ENCODE assay signal across 8 mouse cellular contexts in the genomic region with DNA sequence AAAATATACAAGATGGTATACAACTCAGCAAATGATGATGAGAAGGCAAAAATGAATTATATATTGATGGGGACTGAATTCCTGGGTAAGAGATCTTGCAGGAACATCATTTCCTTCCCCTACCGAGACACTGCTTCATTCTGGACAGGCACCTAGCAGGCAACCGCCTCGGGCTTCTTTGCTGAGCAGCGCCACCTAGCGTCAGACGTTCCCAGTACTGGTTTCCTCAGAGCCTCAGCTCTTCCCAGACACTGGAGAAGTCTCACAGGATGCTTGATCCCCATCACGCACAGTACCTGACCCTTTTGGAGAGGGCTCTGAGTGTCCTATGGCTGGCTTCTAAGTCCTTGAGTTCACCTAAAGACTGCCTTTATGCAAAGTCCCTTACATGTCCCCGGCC.
DNase-seq lines count a peak whose midpoint lies in the region; ATAC-seq and TF ChIP-seq lines count a peak whose summit lies in the region.

No protein-coding gene starts in this region.

- no peak overlapping the region for H3K27ac ChIP-seq in heart, embryonic 12.5 days (ENCODE audit: poor library complexity, severe bottlenecking)
- H3K27ac ChIP-seq in embryonic facial prominence, embryonic 10.5 days (replicated peaks): no peak overlapping the region
- H3K27ac ChIP-seq in kidney, embryonic 15.5 days: no peak overlapping the region
- H3K27ac ChIP-seq in limb, embryonic 14.5 days (replicated peaks; ENCODE audit: low read depth, low read length): no peak overlapping the region

- no peaks in the 10 kb centered on the region for H3K9me3 ChIP-seq in heart, embryonic 12.5 days (replicated peaks)
- H3K9me3 ChIP-seq in embryonic facial prominence, embryonic 10.5 days: no peaks in the 10 kb centered on the region
- H3K9me3 ChIP-seq in kidney, embryonic 15.5 days (replicated peaks): no peaks in the 10 kb centered on the region
- no peaks in the 10 kb centered on the region for H3K9me3 ChIP-seq in limb, embryonic 14.5 days (ENCODE audit: control insufficient read depth, low read length)

- ATAC-seq in heart, embryonic 12.5 days (ENCODE audit: insufficient number of reproducible peaks, low FRiP score): no peak
- ATAC-seq in kidney, embryonic 15.5 days (replicated peaks; ENCODE audit: low FRiP score): peak; percentile 71
- no peak for ATAC-seq in limb, embryonic 14.5 days (ENCODE audit: low FRiP score, low read depth)

- H3K4me3 ChIP-seq in heart, embryonic 12.5 days: no peak overlapping the region
- no peak overlapping the region for H3K4me3 ChIP-seq in embryonic facial prominence, embryonic 10.5 days
- no peak overlapping the region for H3K4me3 ChIP-seq in kidney, embryonic 15.5 days (replicated peaks)
- H3K4me3 ChIP-seq in limb, embryonic 14.5 days (replicated peaks; ENCODE audit: low read length): no peak overlapping the region

- H3K27me3 ChIP-seq in heart, embryonic 12.5 days (replicated peaks): no peaks in the 10 kb centered on the region
- H3K27me3 ChIP-seq in embryonic facial prominence, embryonic 10.5 days (replicated peaks; ENCODE audit: low read depth, poor library complexity, severe bottlenecking): no peaks in the 10 kb centered on the region
- H3K27me3 ChIP-seq in kidney, embryonic 15.5 days: no peaks in the 10 kb centered on the region
- H3K27me3 ChIP-seq in limb, embryonic 14.5 days (ENCODE audit: control insufficient read depth, insufficient read depth, low read length): no peaks in the 10 kb centered on the region

- 16% methylated on average over 8 of the region's 8 CpGs for WGBS in heart, embryonic 12.5 days
- WGBS in embryonic facial prominence, embryonic 10.5 days: 18% methylated on average over 8 of the region's 8 CpGs
- 19% methylated on average over 8 of the region's 8 CpGs for WGBS in kidney, embryonic 15.5 days
- 15% methylated on average over 8 of the region's 8 CpGs for WGBS in limb, embryonic 14.5 days

- H3K36me3 ChIP-seq in heart, embryonic 12.5 days: no peaks in the 10 kb centered on the region
- H3K36me3 ChIP-seq in embryonic facial prominence, embryonic 10.5 days (replicated peaks): no peaks in the 10 kb centered on the region
- no peaks in the 10 kb centered on the region for H3K36me3 ChIP-seq in kidney, embryonic 15.5 days
- no peaks in the 10 kb centered on the region for H3K36me3 ChIP-seq in limb, embryonic 14.5 days (ENCODE audit: control insufficient read depth, insufficient read depth, low read length)

- TF ChIP-seq POLR2A in limb, embryonic 14.5 days (IDR thresholded peaks at IDR 0.05; ENCODE audit: borderline replicate concordance, extremely low read depth, insufficient read depth, insufficient read length): no peak

- no peak overlapping the region for H3K4me2 ChIP-seq in heart, embryonic 12.5 days
- H3K4me2 ChIP-seq in kidney, embryonic 15.5 days: no peak overlapping the region
- H3K4me2 ChIP-seq in limb, embryonic 14.5 days (replicated peaks; ENCODE audit: low read depth, low read length, severe bottlenecking): no peak overlapping the region

- DNase-seq in heart, adult 11 months: peak; percentile 93
- DNase-seq in embryonic facial prominence, embryonic 10.5 days (ENCODE audit: low spot score): peak; percentile 86
- DNase-seq in heart, adult 9 months (ENCODE audit: low spot score in 2 of 2): peak; percentile 17 to 33
- peak; percentile 86 for DNase-seq in limb, embryonic 14.5 days (ENCODE audit: low spot score)
- peak; percentile 5 to 13 for DNase-seq in natural killer cell, adult 2 months (ENCODE audit: low spot score in 2 of 2)
- DNase-seq in spleen, postnatal 4 days (ENCODE audit: low spot score in 2 of 2): peak; percentile 44 to 83

- H3K4me1 ChIP-seq in heart, embryonic 12.5 days (replicated peaks): no peaks in the 10 kb centered on the region
- peaks cover 13% of the 10 kb centered on the region for H3K4me1 ChIP-seq in embryonic facial prominence, embryonic 10.5 days
- H3K4me1 ChIP-seq in kidney, embryonic 15.5 days: peaks cover 3% of the 10 kb centered on the region; the same call in 1 of the 2 replicates
- H3K4me1 ChIP-seq in limb, embryonic 14.5 days (ENCODE audit: control insufficient read depth, insufficient read depth, low read length): no peaks in the 10 kb centered on the region

- no peak overlapping the region for H3K9ac ChIP-seq in heart, embryonic 12.5 days
- H3K9ac ChIP-seq in kidney, embryonic 15.5 days: no peak overlapping the region
- H3K9ac ChIP-seq in limb, embryonic 14.5 days (ENCODE audit: low read depth, low read length, severe bottlenecking): no peak overlapping the region

Comparison
In these comparisons a context has a peak if more than half of its experiments do, and no peak if none do; other contexts are left out.
1. DNase-seq: peak in every context shown above with its lines; median percentile 93 in heart, adult 11 months; 86 in embryonic facial prominence, embryonic 10.5 days; 86 in limb, embryonic 14.5 days; 64 in spleen, postnatal 4 days; 25 in heart, adult 9 months; 9 in natural killer cell, adult 2 months.